Mouse (Mus musculus) CH12.LX (cell line): ENCODE data around the gene Spink8. TPM values are rescaled to one million over a fixed set of nuclear protein-coding genes. Genes with fewer than 3 reads are reported as not detected.

Experiments used
- DNase-seq: peaks from one replicate; pipeline ENCODE4 v3.0.0-alpha.2; 2013; ENCODE audit errors: extremely low read depth
- H3K27ac ChIP-seq: 2 replicates; pipeline ENCODE4 v1.5.1; 2012; ENCODE audit warnings: low read depth, mild to moderate bottlenecking, control low read depth, moderate library complexity; ENCODE audit not compliant: insufficient read depth
- H3K27me3 ChIP-seq: replicated peaks from 2 replicates; pipeline ENCODE3; 2012; ENCODE audit warnings: inconsistent platforms
- H3K36me3 ChIP-seq, 2 experiments: replicated peaks in 1 of 2; 2 replicates each; pipeline versions ENCODE3 to v1.6.1; 2012; ENCODE audit warnings: inconsistent platforms in 1 of 2, low read length in 1 of 2, mild to moderate bottlenecking in 1 of 2, mixed read lengths in 1 of 2, moderate library complexity in 1 of 2; ENCODE audit not compliant: control insufficient read depth in 1 of 2, insufficient read depth in 1 of 2
- H3K4me1 ChIP-seq, 2 experiments: 2 replicates each; pipeline ENCODE4 v1.6.1; 2012; ENCODE audit warnings: inconsistent platforms in 1 of 2, moderate library complexity in 1 of 2; ENCODE audit not compliant: insufficient read depth in 2 of 2, control insufficient read depth in 1 of 2
- H3K4me2 ChIP-seq: 2 replicates; pipeline ENCODE4 v1.6.1; 2012; ENCODE audit warnings: low read depth, mild to moderate bottlenecking, control low read depth; ENCODE audit not compliant: poor library complexity, insufficient read depth, severe bottlenecking
- H3K4me3 ChIP-seq, 3 experiments: fragments of 150-350 bp in 1 of 3; sonication (generic) in 1 of 3; replicated peaks in 1 of 3; 2 replicates each; pipeline versions ENCODE3 to v1.5.1; 2011 to 2012; ENCODE audit warnings: low read depth in 2 of 3, low read length in 2 of 3, mild to moderate bottlenecking in 2 of 3, moderate library complexity in 2 of 3, control low read depth in 1 of 3, improper control_type of control experiment in 1 of 3, inconsistent platforms in 1 of 3, mixed read lengths in 1 of 3; ENCODE audit not compliant: poor library complexity in 1 of 3
- H3K79me2 ChIP-seq: replicated peaks from 2 replicates; pipeline ENCODE4 v1.6.1; 2012; ENCODE audit warnings: mild to moderate bottlenecking, moderate library complexity; ENCODE audit not compliant: control insufficient read depth, poor library complexity, insufficient read depth, severe bottlenecking; ENCODE audit errors: extremely low read depth
- H3K9ac ChIP-seq: 2 replicates; pipeline ENCODE4 v1.6.1; 2012; ENCODE audit warnings: low read depth, mild to moderate bottlenecking, control low read depth, moderate library complexity; ENCODE audit not compliant: insufficient read depth
- H3K9me3 ChIP-seq: replicated peaks from 2 replicates; pipeline ENCODE3; 2012; ENCODE audit warnings: low read length, inconsistent platforms, mixed read lengths
- CHD2 ChIP-seq: IDR thresholded peaks from 2 replicates; pipeline ENCODE4 v1.6.1; 2011; ENCODE audit warnings: low read length, improper control_type of control experiment
- CTCF ChIP-seq, 2 experiments: IDR thresholded peaks in 1 of 2; conservative IDR thresholded peaks in 1 of 2; 2 replicates each; pipeline ENCODE4 v1.5.1; 2011 to 2012; ENCODE audit warnings: low read depth in 2 of 2, low read length in 2 of 2, improper control_type of control experiment in 1 of 2, inconsistent platforms in 1 of 2, mild to moderate bottlenecking in 1 of 2, moderate library complexity in 1 of 2
- ETS1 ChIP-seq: conservative IDR thresholded peaks from 2 replicates; pipeline ENCODE4 v1.6.1; 2012; ENCODE audit warnings: low read depth, mild to moderate bottlenecking, inconsistent platforms, low read length, improper control_type of control experiment, moderate library complexity
- HCFC1 ChIP-seq: IDR thresholded peaks from 2 replicates; pipeline ENCODE4 v1.6.1; 2012; ENCODE audit warnings: low read depth, mild to moderate bottlenecking, inconsistent platforms, low read length, improper control_type of control experiment
- JUND ChIP-seq: conservative IDR thresholded peaks from 2 replicates; pipeline ENCODE4 v1.6.1; 2011; ENCODE audit warnings: low read depth, low read length, improper control_type of control experiment
- KAT2A ChIP-seq: IDR thresholded peaks from 2 replicates; pipeline ENCODE4 v1.6.1; 2012; ENCODE audit warnings: low read length, improper control_type of control experiment, inconsistent platforms; ENCODE audit not compliant: insufficient replicate concordance
- MAX ChIP-seq: IDR thresholded peaks from 2 replicates; pipeline ENCODE4 v1.6.1; 2011; ENCODE audit warnings: low read length, improper control_type of control experiment
- POLR2A ChIP-seq: IDR thresholded peaks from 2 replicates; pipeline ENCODE4 v1.6.1; 2011; ENCODE audit warnings: low read depth, mild to moderate bottlenecking, improper control_type of control experiment, low read length
- POLR2AphosphoS2 ChIP-seq: IDR thresholded peaks from 2 replicates; pipeline ENCODE4 v1.6.1; 2011; ENCODE audit warnings: low read depth, low read length, improper control_type of control experiment
- RCOR1 ChIP-seq: conservative IDR thresholded peaks from 2 replicates; pipeline ENCODE4 v1.6.1; 2012; ENCODE audit warnings: low read depth, mild to moderate bottlenecking, inconsistent platforms, low read length, improper control_type of control experiment
- TCF12 ChIP-seq: IDR thresholded peaks from 2 replicates; pipeline ENCODE4 v1.6.1; 2014; ENCODE audit warnings: low read depth, mild to moderate bottlenecking, inconsistent platforms, low read length, improper control_type of control experiment
- UBTF ChIP-seq: IDR thresholded peaks from 2 replicates; pipeline ENCODE4 v1.6.1; 2012; ENCODE audit warnings: low read depth, mild to moderate bottlenecking, inconsistent platforms, low read length, improper control_type of control experiment, moderate library complexity
- ZKSCAN1 ChIP-seq: IDR thresholded peaks from 2 replicates; pipeline ENCODE4 v1.6.1; 2012; ENCODE audit warnings: low read depth, inconsistent platforms, low read length, improper control_type of control experiment, borderline replicate concordance
- ZMIZ1 ChIP-seq: IDR thresholded peaks from 2 replicates; pipeline ENCODE4 v1.6.1; 2012; ENCODE audit warnings: low read depth, mild to moderate bottlenecking, inconsistent platforms, low read length, improper control_type of control experiment
- ZNF384 ChIP-seq: IDR thresholded peaks from 2 replicates; pipeline ENCODE4 v1.6.1; 2012; ENCODE audit warnings: low read depth, low read length, improper control_type of control experiment, inconsistent platforms
- dilution Hi-C: fragments of 300-500 bp; cut with MboI; formaldehyde crosslinking; loops from 2 replicates; pipeline ENCODE4 v1.14.3; 2020; ENCODE audit warnings: low sequenced_read_pairs; ENCODE audit not compliant: extremely low pct_unique_long_range_greater_than_20kb, extremely low pct_ligation_motif_present
- in situ Hi-C: fragments of 300-500 bp; cut with MboI; formaldehyde crosslinking; loops from 3 replicates; pipeline ENCODE4 v1.14.3; 2019; ENCODE audit warnings: low sequenced_read_pairs, low pct_ligation_motif_present, low pct_unique_long_range_greater_than_20kb, mixed read lengths
- polyA plus RNA-seq: library from polyadenylated mRNA; unstranded; fragments of >175 nt; gene quantifications from 2 replicates; pipeline ENCODE4 v1.2.1, GENCODE M21; 2012; ENCODE audit warnings: low read depth; ENCODE audit not compliant: insufficient read length
- total RNA-seq, 2 experiments: library from RNA; depleted of rRNA; stranded (reverse); fragments of 300-350 nt in 1 of 2; fragments of >200 nt in 1 of 2; gene quantifications; 2 replicates each; pipeline ENCODE4 v1.2.3; 2012 to 2014

The Spink8 gene
- total and polyA plus RNA-seq, 3 experiments, result not detected

GRCm38 (mm10) chr9:109806695-109807293 is 5.3 kb upstream of the Spink8 start:
- Histone ChIP-seq H3K4me3 (no peak overlapping the region), H3K27ac (no peak overlapping the region), H3K9ac (no peak overlapping the region), H3K9me3 (peaks cover 6% of the 10 kb centered on the region), H3K27me3 (peaks cover 29% of the 10 kb centered on the region), H3K36me3 (no peaks in the 10 kb centered on the region), H3K79me2 (no peaks in the 10 kb centered on the region), H3K4me2 (no peak overlapping the region), H3K4me1 (no peaks in the 10 kb centered on the region)
- in situ Hi-C loops, result no loop called here
- no peak for DNase-seq
- dilution Hi-C loops, result no loop called here
- no peak for TF ChIP-seq RCOR1
- TF ChIP-seq ZNF384, result no peak

DNA sequence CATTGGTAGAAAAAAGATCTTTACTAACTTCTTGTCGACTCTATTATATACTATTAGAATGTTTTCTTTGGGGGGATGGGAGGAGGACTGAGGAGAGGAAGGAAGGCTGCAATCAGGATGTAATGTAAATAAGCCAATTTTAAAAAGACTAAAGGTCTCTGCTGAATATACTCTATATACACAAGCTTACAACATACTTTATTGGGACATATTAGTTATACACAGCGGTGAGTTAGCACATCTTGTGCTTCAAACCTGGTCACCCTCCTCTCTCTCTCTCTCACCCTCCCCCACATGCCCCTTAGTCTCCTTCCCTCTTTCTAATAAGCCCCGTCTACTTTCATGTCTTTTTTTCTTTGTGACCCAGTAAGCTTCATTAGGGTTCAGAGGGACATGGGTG is 4.2 kb upstream of the Spink8 start:
- peaks cover 38% of the 10 kb centered on the region for H3K27me3 ChIP-seq
- in situ Hi-C loops, result no loop called here
- peaks cover 6% of the 10 kb centered on the region for H3K9me3 ChIP-seq
- dilution Hi-C loops, result no loop called here
- no peaks in the 10 kb centered on the region for H3K79me2 ChIP-seq
- no peak overlapping the region for H3K4me3 ChIP-seq
- H3K4me2 ChIP-seq, result no peak overlapping the region
- TF ChIP-seq JUND, result no peak
- no peak for TF ChIP-seq POLR2A
- TF ChIP-seq KAT2A, result no peak
- no peak for TF ChIP-seq MAX
- no peak for TF ChIP-seq ETS1
- no peak overlapping the region for H3K9ac ChIP-seq
- H3K27ac ChIP-seq, result no peak overlapping the region
- no peaks in the 10 kb centered on the region for H3K4me1 ChIP-seq
- DNase-seq, result no peak
- no peaks in the 10 kb centered on the region for H3K36me3 ChIP-seq

GRCm38 (mm10) chr9:109813424-109813823 is 1.3 kb downstream of the Spink8 start:
- Histone ChIP-seq H3K4me3 (no peak overlapping the region), H3K4me2 (no peak overlapping the region), H3K9ac (no peak overlapping the region), H3K27ac (no peak overlapping the region), H3K4me1 (no peaks in the 10 kb centered on the region), H3K27me3 (peaks cover 61% of the 10 kb centered on the region), H3K36me3 (no peaks in the 10 kb centered on the region)
- dilution Hi-C loops, result no loop called here
- in situ Hi-C loops, result no loop called here
- no peak for TF ChIP-seq POLR2AphosphoS2
- no peak for TF ChIP-seq CTCF (conservative IDR thresholded peaks at IDR 0.05 in 1 of 2, IDR thresholded peaks at IDR 0.05 in 1 of 2; ENCODE audit: low read depth in 2 of 2, low read length in 2 of 2)
- TF ChIP-seq ZNF384, result no peak
- no peak for TF ChIP-seq ZKSCAN1
- no peak for TF ChIP-seq MAX
- TF ChIP-seq TCF12, result no peak
- TF ChIP-seq UBTF, result no peak
- no peak for TF ChIP-seq ZMIZ1
- no peak for TF ChIP-seq HCFC1
- TF ChIP-seq JUND, result no peak
- TF ChIP-seq CHD2, result no peak
- TF ChIP-seq, all 38 proteins: peak for 0
- Histone ChIP-seq H3K79me2 (no peaks in the 10 kb centered on the region), H3K9me3 (no peaks in the 10 kb centered on the region)
- no peak for DNase-seq
